Mouse (Mus musculus): ENCODE results near the gene Gm20388.

The Gm20388 gene

GRCm38 (mm10) chr8:122345181-122346095, 2434.8 kb downstream of the Gm20388 start:
- no peak for DNase-seq (ENCODE audit: low spot score)

GRCm38 (mm10) chr8:122347811-122348552, 2437.3 kb downstream of the Gm20388 start:
- no peak for DNase-seq (ENCODE audit: low spot score)

- DNase-seq (ENCODE audit: low spot score) = no peak
Measured at GRCm38 (mm10) chr8:122349357-122350297, 2439.0 kb downstream of the Gm20388 start.

- DNase-seq (ENCODE audit: low spot score) = no peak
Measured at GRCm38 (mm10) chr8:122350309-122351089, 2439.9 kb downstream of the Gm20388 start.

GRCm38 (mm10) chr8:122354157-122354556, 2443.5 kb downstream of the Gm20388 start:
- DNase-seq (ENCODE audit: low spot score) = no peak

GRCm38 (mm10) chr8:122355642-122356606, 2445.3 kb downstream of the Gm20388 start:
- DNase-seq (ENCODE audit: low spot score) = no peak

GRCm38 (mm10) chr8:122357202-122357601, 2446.6 kb downstream of the Gm20388 start:
- no peak for DNase-seq (ENCODE audit: low spot score)

GRCm38 (mm10) chr8:122357641-122358040, 2447.0 kb downstream of the Gm20388 start:
- DNase-seq (ENCODE audit: low spot score) = no peak

- no peak for DNase-seq (ENCODE audit: low spot score)
Measured at GRCm38 (mm10) chr8:122359111-122359775, 2448.6 kb downstream of the Gm20388 start.

- no peak for DNase-seq (ENCODE audit: low spot score)
Measured at GRCm38 (mm10) chr8:122360696-122361416, 2450.2 kb downstream of the Gm20388 start, which contains the start of gene Trhr2. Gene Trhr2, minus strand, starts transcription at chr8:122360746.

- no peak for DNase-seq (ENCODE audit: low spot score)
Measured at GRCm38 (mm10) chr8:122362271-122362670, 2451.6 kb downstream of the Gm20388 start.

GRCm38 (mm10) chr8:122362967-122363366, 2452.3 kb downstream of the Gm20388 start:
- DNase-seq (ENCODE audit: low spot score) = no peak

- DNase-seq (ENCODE audit: low spot score) = no peak
Measured at GRCm38 (mm10) chr8:122368494-122368893, 2457.9 kb downstream of the Gm20388 start.

- peak; percentile 84 for DNase-seq (ENCODE audit: low spot score)
Measured at GRCm38 (mm10) chr8:122369665-122370064, 2459.0 kb downstream of the Gm20388 start.

- DNase-seq (ENCODE audit: low spot score) = no peak
Measured at GRCm38 (mm10) chr8:122371706-122372105, 2461.1 kb downstream of the Gm20388 start.

- DNase-seq (ENCODE audit: low spot score) = no peak
Measured at GRCm38 (mm10) chr8:122375320-122375719, 2464.7 kb downstream of the Gm20388 start.

- DNase-seq (ENCODE audit: low spot score) = peak; percentile 15
Measured at GRCm38 (mm10) chr8:122375751-122376364, 2465.2 kb downstream of the Gm20388 start.

Data from retina, embryonic 14.5 days (tissue).